Mouse (Mus musculus) heart, postnatal 0 days (tissue): ENCODE data around the gene Gpx4.

Source experiments
- CTCF ChIP-seq: IDR thresholded peaks from 2 replicates; pipeline ENCODE4 v1.5.1; 2016; ENCODE audit warnings: antibody characterized with exemption, control low read depth, low read depth
- EP300 ChIP-seq: IDR thresholded peaks from 2 replicates; pipeline ENCODE4 v1.6.1; 2016; ENCODE audit warnings: antibody characterized with exemption, low read depth

DNA sequence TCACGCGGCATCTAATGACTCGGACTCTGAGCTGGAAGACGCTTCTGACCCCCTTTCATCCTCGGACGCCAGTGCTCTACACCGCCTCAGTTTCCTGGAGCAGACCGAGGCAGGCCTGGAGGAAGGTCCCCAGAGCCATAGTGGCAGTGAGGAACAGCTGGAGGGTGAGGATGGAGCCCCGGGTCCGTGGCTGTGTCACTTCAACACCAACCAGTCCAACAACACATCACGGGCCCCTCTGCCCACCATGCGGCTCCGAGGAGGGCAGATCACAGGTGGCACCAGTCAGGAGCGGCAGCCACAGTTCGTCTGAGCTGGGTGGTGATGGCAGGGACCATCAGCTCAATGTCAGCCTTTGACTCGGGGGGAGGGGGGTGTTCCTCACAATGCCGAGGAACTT is 16.2 kb upstream of the Gpx4 start:
- no peak for TF ChIP-seq EP300
- no peak for TF ChIP-seq CTCF
